Mouse (Mus musculus) small intestine, adult 2 months (tissue): ENCODE results near the gene Atp8a2.

ENCODE experiments used
- CTCF ChIP-seq: fragments of 200-500 bp; IDR thresholded peaks from 2 replicates; pipeline ENCODE4 v1.5.1; 2012; ENCODE audit warnings: low read depth, mild to moderate bottlenecking, control low read depth, inconsistent platforms, low read length, moderate library complexity, mixed read lengths; ENCODE audit not compliant: insufficient replicate concordance, insufficient read length; ENCODE audit errors: extremely low read depth
- POLR2A ChIP-seq: fragments of 200-500 bp; IDR thresholded peaks from 2 replicates; pipeline ENCODE4 v1.6.1; 2012; ENCODE audit warnings: low read depth, mild to moderate bottlenecking, control low read depth, inconsistent platforms, low read length, moderate library complexity

DNA sequence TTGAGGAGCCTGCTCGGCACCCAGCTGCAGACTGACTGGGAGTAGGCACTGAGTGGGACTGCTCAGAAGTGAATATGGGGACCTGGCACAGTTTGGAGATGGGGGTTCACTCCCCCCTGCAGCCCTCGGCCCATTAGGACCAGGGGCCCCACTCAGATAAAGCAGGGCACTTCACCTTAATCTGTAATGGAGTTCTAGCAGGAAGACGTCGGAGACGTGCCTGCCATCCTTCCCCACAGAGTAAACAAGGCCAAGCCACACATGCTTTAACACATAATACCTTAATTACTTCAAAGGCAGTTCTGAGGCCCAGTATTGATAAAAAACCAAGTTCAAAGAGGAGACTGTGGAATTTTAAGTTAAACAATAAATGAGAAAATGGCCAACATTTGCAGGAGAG lies 510.8 kb downstream of the Atp8a2 start:
- TF ChIP-seq CTCF (no peak), POLR2A (no peak)
